Mouse (Mus musculus) MEL (cell line): ENCODE results near the gene Zic1.

Experiments used
- EP300 ChIP-seq, 2 experiments: IDR thresholded peaks; 2 replicates each; pipeline ENCODE4 v1.6.1; 2011; ENCODE audit warnings: improper control_type of control experiment in 2 of 2, low read length in 2 of 2, low read depth in 1 of 2, mild to moderate bottlenecking in 1 of 2
- MAZ ChIP-seq: IDR thresholded peaks from 2 replicates; pipeline ENCODE4 v1.6.1; 2012; ENCODE audit warnings: low read depth, mild to moderate bottlenecking, inconsistent platforms, low read length, improper control_type of control experiment
- NELFE ChIP-seq: IDR thresholded peaks from 2 replicates; pipeline ENCODE4 v1.6.1; 2011; ENCODE audit warnings: low read depth, low read length, improper control_type of control experiment
- POLR2A ChIP-seq, 2 experiments: IDR thresholded peaks; 2 replicates each; pipeline ENCODE4 v1.6.1; 2011 to 2012; ENCODE audit warnings: low read length in 2 of 2, mild to moderate bottlenecking in 2 of 2, control low read depth in 1 of 2, improper control_type of control experiment in 1 of 2, low read depth in 1 of 2, moderate library complexity in 1 of 2; ENCODE audit not compliant: control insufficient read depth in 1 of 2, insufficient read depth in 1 of 2, poor library complexity in 1 of 2
- RCOR1 ChIP-seq: IDR thresholded peaks from 2 replicates; pipeline ENCODE4 v1.6.1; 2012; ENCODE audit warnings: low read depth, mild to moderate bottlenecking, inconsistent platforms, low read length, improper control_type of control experiment
- TBP ChIP-seq: IDR thresholded peaks from 2 replicates; pipeline ENCODE4 v1.8.0; 2011; ENCODE audit warnings: low read depth, low read length, improper control_type of control experiment

GRCm38 (mm10) chr9:91383441-91384135, 18.0 kb upstream of the Zic1 start:
- no peak for TF ChIP-seq POLR2A (IDR thresholded peaks at IDR 0.05; ENCODE audit: control insufficient read depth in 1 of 2, insufficient read depth in 1 of 2, low read depth in 1 of 2, low read length in 2 of 2, poor library complexity in 1 of 2)
- TF ChIP-seq RCOR1, result no peak
- TF ChIP-seq MAZ, result no peak
- no peak for TF ChIP-seq TBP
- no peak for TF ChIP-seq EP300 (IDR thresholded peaks at IDR 0.05; ENCODE audit: low read depth in 1 of 2, low read length in 2 of 2)
- no peak for TF ChIP-seq NELFE
